Mouse (Mus musculus) limb, embryonic 11.5 days (tissue): ENCODE results near the gene Unc5cl. TPM values are rescaled to one million over a fixed set of nuclear protein-coding genes. Genes with fewer than 3 reads are reported as not detected.

ENCODE experiments used
- polyA plus RNA-seq: library from polyadenylated mRNA; unstranded; fragments of >200 nt; fragmentation: Nextera tagmentation; extraction: Ambion mirVana; gene quantifications from 2 replicates; pipeline ENCODE4 v1.2.1, GENCODE M21; 2014

Gene Unc5cl
- polyA plus RNA-seq, 1 experiment from 2014 or later = 0.33 TPM

Other genes with a start within 250 kb of the Unc5cl start
- gene Trem1, start 222.1 kb upstream of the Unc5cl start, polyA plus RNA-seq = 0.13 TPM in 1 of 2 replicates, not detected in the other
- not detected in 2 replicates for gene Trem3, start 207.1 kb upstream of the Unc5cl start, polyA plus RNA-seq
- gene Treml4, start 190.6 kb upstream of the Unc5cl start, polyA plus RNA-seq = 0.16 and 0.31 TPM in 2 replicates
- 0.04 and 0.13 TPM in 2 replicates for gene Treml2, start 155.4 kb upstream of the Unc5cl start, polyA plus RNA-seq
- 0.09 and 0.18 TPM in 2 replicates for gene B430306N03Rik, start 138.8 kb upstream of the Unc5cl start, polyA plus RNA-seq
- 0.82 and 0.88 TPM in 2 replicates for gene Trem2, start 108.5 kb upstream of the Unc5cl start, polyA plus RNA-seq
- 2.0 and 2.7 TPM in 2 replicates for gene Treml1, start 95.0 kb upstream of the Unc5cl start, polyA plus RNA-seq
- gene Nfya, start 45.0 kb upstream of the Unc5cl start, polyA plus RNA-seq = 30.5 and 31.2 TPM in 2 replicates
- gene Oard1, start 44.9 kb upstream of the Unc5cl start, polyA plus RNA-seq = 71.6 and 75.0 TPM in 2 replicates
- gene Apobec2, start 22.0 kb upstream of the Unc5cl start, polyA plus RNA-seq = 1.5 and 2.2 TPM in 2 replicates
- 0.50 and 0.63 TPM in 2 replicates for gene Tspo2, start 3.4 kb upstream of the Unc5cl start, polyA plus RNA-seq